10 mouse cellular contexts compared by ENCODE assay signal in the genomic region with DNA sequence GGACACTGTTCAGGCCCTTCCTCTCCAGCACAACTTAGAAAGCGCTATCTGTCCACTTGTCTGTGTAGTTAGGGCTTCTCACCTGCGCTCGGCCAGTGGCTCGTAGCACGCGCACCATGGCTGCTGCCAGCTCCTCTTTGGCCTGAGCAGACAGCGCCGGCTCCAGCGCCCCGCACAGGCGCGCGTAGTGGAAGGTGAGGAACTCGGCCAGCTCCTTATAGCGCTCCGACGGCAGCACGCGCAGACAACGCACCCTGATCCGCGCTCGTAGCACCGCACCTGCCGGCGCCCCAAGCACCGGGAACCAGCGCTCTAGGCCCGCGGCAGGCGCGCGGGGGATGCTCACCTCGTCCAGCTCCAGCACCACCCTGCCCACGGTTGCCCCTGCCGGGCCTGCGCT. TPM values are rescaled to one million over a fixed set of nuclear protein-coding genes. Genes with fewer than 3 reads are reported as not detected.
A peak's percentile ranks its signal among the peaks of the same experiment; 100 is the strongest.
DNase-seq lines count a peak whose midpoint lies in the region; ATAC-seq and TF ChIP-seq lines count a peak whose summit lies in the region.
"Had no signal": no experiment of that assay in that cellular context is flagged by ENCODE, and none has a peak within 500 bp of the region (broad histone marks: within the 10 kb centered on the region; RNA-seq: fewer than 3 reads in every experiment).

No protein-coding gene starts in this region.

- TF ChIP-seq CTCF in liver, postnatal 0 days (IDR thresholded peaks at IDR 0.05; ENCODE audit: low read depth): no peak

- WGBS in hindbrain, embryonic 11.5 days: 5% methylated on average over 30 of the region's 37 CpGs
- WGBS in liver, postnatal 0 days (ENCODE audit: insufficient replicate concordance): 65% methylated on average over 37 of the region's 37 CpGs

- H3K4me2 ChIP-seq in hindbrain, embryonic 11.5 days (replicated peaks; ENCODE audit: low read depth, low read length): no peak overlapping the region; the same call in 1 of the 2 replicates
- 0 out of 2 replicates have a peak overlapping the region, but pooled peaks have one; percentile 13 for H3K4me2 ChIP-seq in liver, postnatal 0 days (ENCODE audit: low read depth, low read length)

- no peak for TF ChIP-seq EP300 in liver, postnatal 0 days (IDR thresholded peaks at IDR 0.05; ENCODE audit: low read depth)

- peaks cover 65% of the 10 kb centered on the region for H3K27me3 ChIP-seq in hindbrain, embryonic 11.5 days (ENCODE audit: control insufficient read depth, insufficient read depth, low read length)
- H3K27me3 ChIP-seq in liver, postnatal 0 days (ENCODE audit: insufficient read depth, low read length): peaks cover 13% of the 10 kb centered on the region

- H3K9ac ChIP-seq in hindbrain, embryonic 11.5 days (ENCODE audit: low read depth, low read length): no peak overlapping the region
- H3K9ac ChIP-seq in liver, postnatal 0 days (replicated peaks): no peak overlapping the region

- peak; percentile 12 for DNase-seq in embryo, embryonic 11 days
- no peak for DNase-seq in embryo, embryonic 9.5 days (ENCODE audit: extremely low spot score)
- DNase-seq in ES-CJ7 (ENCODE audit: low read depth, low spot score): peak; percentile 31
- no peak for DNase-seq in hindbrain, embryonic 11.5 days (ENCODE audit: low spot score)
- DNase-seq in liver, postnatal 0 days: no peak
- DNase-seq in right cerebral cortex, postnatal 25 days: no peak
- DNase-seq in left cerebral cortex, postnatal 10 days (ENCODE audit: extremely low spot score in 1 of 2, low spot score in 2 of 2): no peak
- DNase-seq in adipocyte (ENCODE audit: low spot score): no peak

- H3K9me3 ChIP-seq in hindbrain, embryonic 11.5 days (ENCODE audit: control insufficient read depth, low read length): no peaks in the 10 kb centered on the region
- H3K9me3 ChIP-seq in liver, postnatal 0 days (ENCODE audit: low read length): no peaks in the 10 kb centered on the region

- no peak overlapping the region for H3K27ac ChIP-seq in hindbrain, embryonic 11.5 days (ENCODE audit: low read depth, low read length)
- H3K27ac ChIP-seq in liver, postnatal 0 days (ENCODE audit: low read depth): no peak overlapping the region

- H3K36me3 ChIP-seq in hindbrain, embryonic 11.5 days (ENCODE audit: control insufficient read depth, insufficient read depth, low read length): no peaks in the 10 kb centered on the region
- H3K36me3 ChIP-seq in liver, postnatal 0 days (replicated peaks; ENCODE audit: insufficient read depth, low read length): 0 out of 2 replicates have a peak, but pooled peaks cover 2% of the 10 kb centered on the region

- intact Hi-C loops in left cerebral cortex, postnatal 10 days (cut with DNase I): no loop called here

- no peaks in the 10 kb centered on the region for H3K4me1 ChIP-seq in hindbrain, embryonic 11.5 days (replicated peaks; ENCODE audit: control insufficient read depth, insufficient read depth, low read length)
- H3K4me1 ChIP-seq in liver, postnatal 0 days (ENCODE audit: insufficient read depth): peaks cover 5% of the 10 kb centered on the region; the same call in 1 of the 2 replicates

- ATAC-seq in hindbrain, embryonic 11.5 days (ENCODE audit: low FRiP score): no peak
- no peak for ATAC-seq in liver, postnatal 0 days

- 0 out of 2 replicates have a peak overlapping the region, but pooled peaks have one; percentile 11 for H3K4me3 ChIP-seq in hindbrain, embryonic 11.5 days (ENCODE audit: low read depth, low read length)
- no peak overlapping the region for H3K4me3 ChIP-seq in liver, postnatal 0 days (ENCODE audit: low read depth, low read length)
- H3K4me3 ChIP-seq: erythroblast, embryonic 14.5 days had no signal

RNA-seq across cellular contexts. Expression of a gene that starts 7.0 kb away (rescaled TPM):
- 27.8 and 33.0 TPM in 2 replicates for polyA plus RNA-seq in hindbrain, embryonic 11.5 days (2014; fragmentation: Nextera tagmentation; extraction: Ambion mirVana)
- polyA plus RNA-seq in liver, postnatal 0 days (2015; fragmentation: Nextera tagmentation; extraction: Ambion mirVana): 2.7 and 3.2 TPM in 2 replicates
- 10 to 100 TPM; 91.6 to 99.3 TPM for total RNA-seq in left cerebral cortex, postnatal 10 days (2021)

RNA-seq across cellular contexts. Expression of a gene that starts 7.1 kb away (rescaled TPM):
- polyA plus RNA-seq in hindbrain, embryonic 11.5 days (2014; fragmentation: Nextera tagmentation; extraction: Ambion mirVana): 0.48 and 0.89 TPM in 2 replicates
- 2.9 and 3.1 TPM in 2 replicates for polyA plus RNA-seq in liver, postnatal 0 days (2015; fragmentation: Nextera tagmentation; extraction: Ambion mirVana)
- total RNA-seq in left cerebral cortex, postnatal 10 days (2021): 1 to 10 TPM; 2.9 to 3.4 TPM

RNA-seq across cellular contexts. Expression of a gene that starts 27.7 kb away (rescaled TPM):
- not detected in 2 replicates for polyA plus RNA-seq in hindbrain, embryonic 11.5 days (2014; fragmentation: Nextera tagmentation; extraction: Ambion mirVana)
- polyA plus RNA-seq in liver, postnatal 0 days (2015; fragmentation: Nextera tagmentation; extraction: Ambion mirVana): 48.4 and 53.7 TPM in 2 replicates
- total RNA-seq in left cerebral cortex, postnatal 10 days (2021): not detected
- total RNA-seq: layer of hippocampus, adult 18-20 months had no signal

RNA-seq across cellular contexts. Expression of a gene that starts 45.9 kb away (rescaled TPM):
- polyA plus RNA-seq in hindbrain, embryonic 11.5 days (2014; fragmentation: Nextera tagmentation; extraction: Ambion mirVana): 69.3 and 80.1 TPM in 2 replicates
- polyA plus RNA-seq in liver, postnatal 0 days (2015; fragmentation: Nextera tagmentation; extraction: Ambion mirVana): 21.5 and 23.8 TPM in 2 replicates
- 100 to 1,000 TPM; 128 to 135 TPM for total RNA-seq in left cerebral cortex, postnatal 10 days (2021)

RNA-seq across cellular contexts. Expression of a gene that starts 56.3 kb away (rescaled TPM):
- 0.50 TPM in 1 of 2 replicates, not detected in the other for polyA plus RNA-seq in hindbrain, embryonic 11.5 days (2014; fragmentation: Nextera tagmentation; extraction: Ambion mirVana)
- polyA plus RNA-seq in liver, postnatal 0 days (2015; fragmentation: Nextera tagmentation; extraction: Ambion mirVana): 0.22 and 0.32 TPM in 2 replicates
- total RNA-seq in left cerebral cortex, postnatal 10 days (2021): under 1 TPM; 0.36 to 0.41 TPM

Comparison
In these comparisons a context has a peak if more than half of its experiments do, and no peak if none do; other contexts are left out.
1. DNase-seq: peak in embryo, embryonic 11 days (single experiment) and ES-CJ7 (single experiment); none in embryo, embryonic 9.5 days (single experiment), hindbrain, embryonic 11.5 days (single experiment), liver, postnatal 0 days (single experiment), right cerebral cortex, postnatal 25 days (single experiment), left cerebral cortex, postnatal 10 days (0 of 2) and adipocyte (single experiment).
2. RNA of a gene that starts 27.7 kb away (polyA plus RNA-seq): 48.4 to 53.7 TPM in liver, postnatal 0 days; not detected in hindbrain, embryonic 11.5 days; every median in the first group is over 10 times any median in the second.